Mouse (Mus musculus) forebrain, embryonic 12.5 days (tissue): ENCODE measurements around the gene Ddx51. TPM values are rescaled to one million over a fixed set of nuclear protein-coding genes. Genes with fewer than 3 reads are reported as not detected.

ENCODE experiments used
- ATAC-seq: fragments of 200-750 bp; cut with Nextera tagmentation; 2 replicates; pipeline ENCODE4 v1.8.0; 2017; ENCODE audit warnings: moderate TSS enrichment; ENCODE audit not compliant: low FRiP score
- H3K27ac ChIP-seq: fragments of 300-500 bp; sonication (generic); 2 replicates; pipeline ENCODE4 v1.5.1; 2016; ENCODE audit warnings: mild to moderate bottlenecking
- H3K27me3 ChIP-seq: fragments of 300-500 bp; sonication (generic); 2 replicates; pipeline ENCODE4 v1.6.1; 2016; ENCODE audit warnings: mild to moderate bottlenecking
- H3K36me3 ChIP-seq: fragments of 300-500 bp; sonication (generic); replicated peaks from 2 replicates; pipeline ENCODE4 v1.6.1; 2016; ENCODE audit warnings: mild to moderate bottlenecking
- H3K4me1 ChIP-seq: fragments of 300-500 bp; sonication (generic); 2 replicates; pipeline ENCODE4 v1.6.1; 2016
- H3K4me2 ChIP-seq: fragments of 300-500 bp; sonication (generic); 2 replicates; pipeline ENCODE4 v1.6.1; 2016; ENCODE audit warnings: mild to moderate bottlenecking, moderate library complexity
- H3K4me3 ChIP-seq: fragments of 300-500 bp; sonication (generic); replicated peaks from 2 replicates; pipeline ENCODE4 v1.5.1; 2016; ENCODE audit warnings: mild to moderate bottlenecking
- H3K9ac ChIP-seq: fragments of 300-500 bp; sonication (generic); 2 replicates; pipeline ENCODE4 v1.6.1; 2016; ENCODE audit warnings: mild to moderate bottlenecking
- H3K9me3 ChIP-seq: fragments of 300-500 bp; sonication (generic); 2 replicates; pipeline ENCODE4 v1.6.1; 2016
- WGBS: fragments of 180-500 bp; shearing (Covaris S2); methylation state at CpG from one replicate; pipeline ENCODE4 v1.1.7; 2016; 5-methylcytosine and 5-hydroxymethylcytosine counted together
- polyA plus RNA-seq: library from polyadenylated mRNA; unstranded; fragments of >200 nt; fragmentation: Nextera tagmentation; extraction: Ambion mirVana; gene quantifications from 2 replicates; pipeline ENCODE4 v1.2.1, GENCODE M21; 2016

Ddx51 gene
- polyA plus RNA-seq, 1 experiment from 2014 or later = 33.8 TPM

- Histone ChIP-seq H3K9me3 (no peaks in the 10 kb centered on the region), H3K4me3 (no peak overlapping the region), H3K4me1 (0 out of 2 replicates have a peak, but pooled peaks cover 6% of the 10 kb centered on the region), H3K27ac (no peak overlapping the region), H3K9ac (no peak overlapping the region), H3K36me3 (no peaks in the 10 kb centered on the region), H3K4me2 (no peak overlapping the region), H3K27me3 (peaks cover 14% of the 10 kb centered on the region; the same call in 1 of the 2 replicates)
- WGBS = 83% methylated on average over 10 of the region's 10 CpGs
- ATAC-seq = no peak
These were observed 25.9 kb upstream of the Ddx51 start for GRCm38 (mm10) chr5:110627351-110627750.

GRCm38 (mm10) chr5:110628156-110628555, 25.1 kb upstream of the Ddx51 start:
- no peak overlapping the region for H3K9ac ChIP-seq
- H3K4me2 ChIP-seq = no peak overlapping the region
- no peaks in the 10 kb centered on the region for H3K36me3 ChIP-seq
- 0 out of 2 replicates have a peak, but pooled peaks cover 6% of the 10 kb centered on the region for H3K4me1 ChIP-seq
- H3K27ac ChIP-seq = no peak overlapping the region
- H3K27me3 ChIP-seq = peaks cover 14% of the 10 kb centered on the region; the same call in 1 of the 2 replicates
- no peaks in the 10 kb centered on the region for H3K9me3 ChIP-seq
- no peak overlapping the region for H3K4me3 ChIP-seq
- no peak for ATAC-seq
- WGBS = 27% methylated on average over 19 of the region's 19 CpGs

GRCm38 (mm10) chr5:110629525-110630120, 23.6 kb upstream of the Ddx51 start:
- H3K9me3 ChIP-seq = no peaks in the 10 kb centered on the region
- no peak overlapping the region for H3K9ac ChIP-seq
- no peak overlapping the region for H3K4me3 ChIP-seq
- 92% methylated on average over 2 of the region's 2 CpGs for WGBS
- no peaks in the 10 kb centered on the region for H3K36me3 ChIP-seq
- H3K4me1 ChIP-seq = 0 out of 2 replicates have a peak, but pooled peaks cover 6% of the 10 kb centered on the region
- H3K27ac ChIP-seq = no peak overlapping the region
- ATAC-seq = no peak
- peaks cover 14% of the 10 kb centered on the region; the same call in 1 of the 2 replicates for H3K27me3 ChIP-seq
- H3K4me2 ChIP-seq = no peak overlapping the region

GRCm38 (mm10) chr5:110635951-110636707, 17.1 kb upstream of the Ddx51 start:
- H3K4me2 ChIP-seq = no peak overlapping the region
- H3K4me3 ChIP-seq = no peak overlapping the region
- peak; percentile 44 for ATAC-seq
- 41% methylated on average over 6 of the region's 6 CpGs for WGBS
- H3K4me1 ChIP-seq = 0 out of 2 replicates have a peak, but pooled peaks cover 2% of the 10 kb centered on the region
- H3K27ac ChIP-seq = no peak overlapping the region
- no peaks in the 10 kb centered on the region for H3K36me3 ChIP-seq
- H3K9ac ChIP-seq = no peak overlapping the region
- peaks cover 5% of the 10 kb centered on the region; the same call in 1 of the 2 replicates for H3K27me3 ChIP-seq
- no peaks in the 10 kb centered on the region for H3K9me3 ChIP-seq

- ATAC-seq = no peak
- WGBS = 82% methylated on average over 7 of the region's 7 CpGs
- H3K4me3 ChIP-seq = no peak overlapping the region
- H3K4me2 ChIP-seq = no peak overlapping the region
- peaks cover 5% of the 10 kb centered on the region; the same call in 1 of the 2 replicates for H3K27me3 ChIP-seq
- no peaks in the 10 kb centered on the region for H3K36me3 ChIP-seq
- no peaks in the 10 kb centered on the region for H3K9me3 ChIP-seq
- H3K9ac ChIP-seq = no peak overlapping the region
- 0 out of 2 replicates have a peak, but pooled peaks cover 2% of the 10 kb centered on the region for H3K4me1 ChIP-seq
- H3K27ac ChIP-seq = no peak overlapping the region
These were observed 14.8 kb upstream of the Ddx51 start for GRCm38 (mm10) chr5:110638306-110639074.

GRCm38 (mm10) chr5:110639459-110639858, 13.8 kb upstream of the Ddx51 start:
- Histone ChIP-seq H3K4me3 (no peak overlapping the region), H3K36me3 (no peaks in the 10 kb centered on the region), H3K9ac (no peak overlapping the region), H3K27ac (no peak overlapping the region), H3K27me3 (peaks cover 5% of the 10 kb centered on the region; the same call in 1 of the 2 replicates), H3K4me2 (peak overlapping the region; percentile 30; the same call in 1 of the 2 replicates), H3K4me1 (0 out of 2 replicates have a peak, but pooled peaks cover 2% of the 10 kb centered on the region), H3K9me3 (no peaks in the 10 kb centered on the region)
- WGBS = 25% methylated on average over 12 of the region's 12 CpGs
- no peak for ATAC-seq

GRCm38 (mm10) chr5:110646377-110646776, 6.9 kb upstream of the Ddx51 start:
- no peaks in the 10 kb centered on the region for H3K4me1 ChIP-seq
- H3K4me3 ChIP-seq = no peak overlapping the region
- H3K27ac ChIP-seq = no peak overlapping the region
- H3K4me2 ChIP-seq = no peak overlapping the region
- H3K9me3 ChIP-seq = no peaks in the 10 kb centered on the region
- peaks cover 59% of the 10 kb centered on the region for H3K36me3 ChIP-seq
- H3K27me3 ChIP-seq = no peaks in the 10 kb centered on the region
- ATAC-seq = no peak
- no peak overlapping the region for H3K9ac ChIP-seq

- peak overlapping the region; percentile 95 for H3K4me3 ChIP-seq
- peak overlapping the region; percentile 82 for H3K9ac ChIP-seq
- peak overlapping the region; percentile 92 for H3K4me2 ChIP-seq
- peaks cover 18% of the 10 kb centered on the region for H3K4me1 ChIP-seq
- no peaks in the 10 kb centered on the region for H3K27me3 ChIP-seq
- H3K27ac ChIP-seq = peak overlapping the region; percentile 6; the same call in 1 of the 2 replicates
- peaks cover 71% of the 10 kb centered on the region for H3K36me3 ChIP-seq
- H3K9me3 ChIP-seq = no peaks in the 10 kb centered on the region
- WGBS = 2% methylated on average over 37 of the region's 37 CpGs
- peak; percentile 56 for ATAC-seq
These were observed 435 bp downstream of the Ddx51 start for GRCm38 (mm10) chr5:110653686-110654085.

- ATAC-seq = no peak
- H3K4me2 ChIP-seq = no peak overlapping the region
- peaks cover 88% of the 10 kb centered on the region for H3K36me3 ChIP-seq
- H3K27ac ChIP-seq = no peak overlapping the region
- H3K4me3 ChIP-seq = no peak overlapping the region
- no peaks in the 10 kb centered on the region for H3K9me3 ChIP-seq
- H3K9ac ChIP-seq = no peak overlapping the region
- no peaks in the 10 kb centered on the region for H3K27me3 ChIP-seq
- H3K4me1 ChIP-seq = no peaks in the 10 kb centered on the region
These were observed 6.4 kb downstream of the Ddx51 start for GRCm38 (mm10) chr5:110659682-110660081.

GRCm38 (mm10) chr5:110664041-110664440, 10.8 kb downstream of the Ddx51 start:
- 98% methylated on average over 2 of the region's 2 CpGs for WGBS
- H3K9me3 ChIP-seq = no peaks in the 10 kb centered on the region
- H3K27ac ChIP-seq = no peak overlapping the region
- H3K4me2 ChIP-seq = no peak overlapping the region
- no peak for ATAC-seq
- no peak overlapping the region for H3K4me3 ChIP-seq
- no peaks in the 10 kb centered on the region for H3K4me1 ChIP-seq
- no peaks in the 10 kb centered on the region for H3K27me3 ChIP-seq
- H3K36me3 ChIP-seq = peaks cover 89% of the 10 kb centered on the region
- no peak overlapping the region for H3K9ac ChIP-seq

- H3K9me3 ChIP-seq = no peaks in the 10 kb centered on the region
- no peak overlapping the region for H3K27ac ChIP-seq
- no peaks in the 10 kb centered on the region for H3K27me3 ChIP-seq
- ATAC-seq = no peak
- H3K36me3 ChIP-seq = peaks cover 89% of the 10 kb centered on the region
- 97% methylated on average over 2 of the region's 2 CpGs for WGBS
- no peak overlapping the region for H3K4me3 ChIP-seq
- H3K4me2 ChIP-seq = no peak overlapping the region
- no peak overlapping the region for H3K9ac ChIP-seq
- no peaks in the 10 kb centered on the region for H3K4me1 ChIP-seq
These were observed 11.6 kb downstream of the Ddx51 start for GRCm38 (mm10) chr5:110664750-110665269.
